Mouse (Mus musculus) forebrain, embryonic 11.5 days (tissue): ENCODE measurements around the gene Rbbp8nl. TPM values are rescaled to one million over a fixed set of nuclear protein-coding genes. Genes with fewer than 3 reads are reported as not detected.

Experiments
- ATAC-seq: fragments of 200-750 bp; cut with Nextera tagmentation; replicated peaks from 2 replicates; pipeline ENCODE4 v1.8.0; 2017; ENCODE audit warnings: moderate TSS enrichment; ENCODE audit not compliant: low FRiP score
- DNase-seq: peaks from one replicate; pipeline ENCODE4 v3.0.0-alpha.2; 2017; ENCODE audit warnings: low spot score
- H3K27ac ChIP-seq: fragments of 300-500 bp; sonication (generic); 2 replicates; pipeline ENCODE4 v1.5.1; 2014; ENCODE audit warnings: low read depth, low read length
- H3K27me3 ChIP-seq: fragments of 300-500 bp; sonication (generic); 2 replicates; pipeline ENCODE4 v1.6.1; 2014; ENCODE audit warnings: mild to moderate bottlenecking, low read length, mixed read lengths; ENCODE audit not compliant: control insufficient read depth, insufficient read depth
- H3K36me3 ChIP-seq: fragments of 300-500 bp; sonication (generic); 2 replicates; pipeline ENCODE4 v1.6.1; 2014; ENCODE audit warnings: mild to moderate bottlenecking, low read length, moderate library complexity, mixed read lengths; ENCODE audit not compliant: control insufficient read depth, insufficient read depth
- H3K4me1 ChIP-seq: fragments of 300-500 bp; sonication (generic); replicated peaks from 2 replicates; pipeline ENCODE4 v1.6.1; 2014; ENCODE audit warnings: low read length, mixed read lengths; ENCODE audit not compliant: control insufficient read depth, insufficient read depth
- H3K4me2 ChIP-seq: fragments of 300-500 bp; sonication (generic); 2 replicates; pipeline ENCODE4 v1.6.1; 2014; ENCODE audit warnings: low read depth, mild to moderate bottlenecking, low read length, moderate library complexity, mixed read lengths; ENCODE audit not compliant: severe bottlenecking
- H3K4me3 ChIP-seq: fragments of 300-500 bp; sonication (generic); 2 replicates; pipeline ENCODE4 v1.5.1; 2014; ENCODE audit warnings: low read depth, low read length
- H3K9ac ChIP-seq: fragments of 300-500 bp; sonication (generic); 2 replicates; pipeline ENCODE4 v1.6.1; 2014; ENCODE audit warnings: low read length
- H3K9me3 ChIP-seq: fragments of 300-500 bp; sonication (generic); 2 replicates; pipeline ENCODE4 v1.6.1; 2016; ENCODE audit warnings: low read length, mixed read lengths; ENCODE audit not compliant: control insufficient read depth
- WGBS: fragments of 180-500 bp; shearing (Covaris S2); extraction: QIAGEN DNeasy Blood & Tissue Kit; methylation state at CpG from one replicate; pipeline ENCODE4 v1.1.7; 2014; 5-methylcytosine and 5-hydroxymethylcytosine counted together
- polyA plus RNA-seq: library from polyadenylated mRNA; unstranded; fragments of >200 nt; fragmentation: Nextera tagmentation; extraction: Ambion mirVana; gene quantifications from 2 replicates; pipeline ENCODE4 v1.2.1, GENCODE M21; 2014

The Rbbp8nl gene
- polyA plus RNA-seq, 1 experiment from 2014 or later: 0.08 TPM

DNA sequence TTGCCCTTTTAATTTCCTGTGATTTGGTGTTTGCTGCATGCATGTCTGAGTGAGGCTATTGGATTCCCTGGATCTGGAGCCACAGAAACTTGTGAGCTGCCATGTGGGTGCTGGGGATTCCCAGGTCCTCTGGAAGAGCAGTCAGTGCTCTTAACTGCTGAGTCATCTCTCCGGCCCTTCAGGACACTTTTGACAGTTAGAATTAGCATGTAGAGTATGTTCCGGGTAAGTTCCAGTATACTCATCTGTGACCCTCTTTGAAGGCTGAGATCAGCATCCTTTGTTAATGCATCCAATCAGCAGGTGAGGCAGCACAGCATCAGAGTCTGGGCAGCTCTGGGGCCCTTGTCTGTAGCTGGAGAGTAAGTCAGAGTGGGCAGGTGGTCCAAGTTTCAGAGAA is 10.6 kb upstream of the Rbbp8nl start:
- Histone ChIP-seq H3K27ac (no peak overlapping the region), H3K9ac (no peak overlapping the region), H3K27me3 (no peaks in the 10 kb centered on the region), H3K4me3 (no peak overlapping the region), H3K4me1 (no peaks in the 10 kb centered on the region), H3K4me2 (no peak overlapping the region), H3K36me3 (no peaks in the 10 kb centered on the region), H3K9me3 (no peaks in the 10 kb centered on the region)
- ATAC-seq: no peak
- DNase-seq: no peak
- WGBS: 85% methylated on average over 2 of the region's 2 CpGs

DNA sequence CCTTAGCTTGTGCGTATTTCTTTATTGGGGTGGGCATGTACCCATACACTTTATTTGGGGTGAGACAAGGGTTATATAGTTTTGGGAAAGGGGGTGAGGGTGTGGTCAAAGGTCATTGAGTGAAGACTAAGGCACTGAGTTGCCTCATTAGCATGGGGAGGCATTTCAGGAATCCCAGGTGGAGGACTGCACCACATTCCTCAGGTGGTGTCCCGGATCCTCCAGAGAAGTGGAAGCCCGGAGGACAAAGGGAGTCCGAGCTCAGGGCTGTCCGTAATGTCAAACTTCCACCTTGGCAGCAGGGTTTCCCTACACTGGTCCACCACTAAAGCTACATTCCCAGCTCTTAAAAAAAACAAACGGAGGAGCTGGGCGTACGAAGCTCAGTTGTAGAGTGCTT is 3.2 kb upstream of the Rbbp8nl start:
- H3K27me3 ChIP-seq: no peaks in the 10 kb centered on the region
- no peak overlapping the region for H3K4me2 ChIP-seq
- no peak overlapping the region for H3K27ac ChIP-seq
- H3K4me3 ChIP-seq: no peak overlapping the region
- no peaks in the 10 kb centered on the region for H3K36me3 ChIP-seq
- H3K9me3 ChIP-seq: no peaks in the 10 kb centered on the region
- no peak overlapping the region for H3K9ac ChIP-seq
- 78% methylated on average over 8 of the region's 8 CpGs for WGBS
- no peaks in the 10 kb centered on the region for H3K4me1 ChIP-seq
- DNase-seq (no peak), ATAC-seq (no peak)

DNA sequence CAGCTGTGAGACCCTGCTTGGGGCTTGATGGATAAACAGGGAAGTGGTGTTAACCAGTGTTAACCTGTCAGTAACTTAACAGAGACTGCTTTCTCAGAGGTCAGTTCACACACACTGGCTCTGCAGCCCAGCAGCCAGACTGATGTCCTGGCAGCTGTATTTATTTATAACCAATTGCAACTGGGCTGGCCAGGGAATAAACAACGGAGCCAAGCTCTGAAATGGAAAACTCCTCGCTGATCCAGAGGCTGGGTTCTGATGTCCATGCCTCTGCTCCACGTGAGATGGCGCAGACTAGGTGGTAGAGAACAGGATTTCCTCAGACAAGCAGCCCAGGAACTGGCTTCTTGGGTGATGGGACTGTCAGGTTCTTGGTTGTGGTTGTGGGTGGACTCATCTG is 2.3 kb upstream of the Rbbp8nl start:
- H3K4me2 ChIP-seq: no peak overlapping the region
- no peak overlapping the region for H3K9ac ChIP-seq
- H3K27ac ChIP-seq: no peak overlapping the region
- no peaks in the 10 kb centered on the region for H3K27me3 ChIP-seq
- no peaks in the 10 kb centered on the region for H3K9me3 ChIP-seq
- 85% methylated on average over 4 of the region's 4 CpGs for WGBS
- no peak for ATAC-seq
- no peaks in the 10 kb centered on the region for H3K4me1 ChIP-seq
- H3K36me3 ChIP-seq: no peaks in the 10 kb centered on the region
- no peak overlapping the region for H3K4me3 ChIP-seq
- DNase-seq: no peak

DNA sequence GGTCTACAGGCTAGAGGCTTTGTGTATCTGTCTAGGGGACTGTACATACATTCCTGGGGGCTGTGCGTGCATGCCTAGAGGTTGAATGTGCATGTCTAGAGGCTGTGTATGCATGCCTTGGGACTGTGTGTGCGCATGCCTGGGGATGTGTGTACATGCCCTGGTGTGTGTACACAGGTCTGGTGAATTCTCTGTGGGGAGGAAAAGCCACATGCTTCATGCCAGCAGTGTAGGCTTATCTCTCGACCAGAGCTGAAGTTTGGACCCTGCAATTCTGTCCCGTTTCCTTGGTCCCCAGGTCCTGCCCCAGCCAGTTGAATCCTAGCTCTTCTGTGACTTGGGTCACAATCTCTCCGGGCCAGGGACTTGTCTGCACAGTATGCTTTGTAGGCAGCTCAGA is 1.9 kb upstream of the Rbbp8nl start:
- WGBS: 77% methylated on average over 5 of the region's 5 CpGs
- H3K4me1 ChIP-seq: no peaks in the 10 kb centered on the region
- H3K9me3 ChIP-seq: no peaks in the 10 kb centered on the region
- no peak for DNase-seq
- H3K4me2 ChIP-seq: no peak overlapping the region
- ATAC-seq: no peak
- no peak overlapping the region for H3K9ac ChIP-seq
- H3K27me3 ChIP-seq: no peaks in the 10 kb centered on the region
- H3K36me3 ChIP-seq: no peaks in the 10 kb centered on the region
- no peak overlapping the region for H3K4me3 ChIP-seq
- no peak overlapping the region for H3K27ac ChIP-seq

DNA sequence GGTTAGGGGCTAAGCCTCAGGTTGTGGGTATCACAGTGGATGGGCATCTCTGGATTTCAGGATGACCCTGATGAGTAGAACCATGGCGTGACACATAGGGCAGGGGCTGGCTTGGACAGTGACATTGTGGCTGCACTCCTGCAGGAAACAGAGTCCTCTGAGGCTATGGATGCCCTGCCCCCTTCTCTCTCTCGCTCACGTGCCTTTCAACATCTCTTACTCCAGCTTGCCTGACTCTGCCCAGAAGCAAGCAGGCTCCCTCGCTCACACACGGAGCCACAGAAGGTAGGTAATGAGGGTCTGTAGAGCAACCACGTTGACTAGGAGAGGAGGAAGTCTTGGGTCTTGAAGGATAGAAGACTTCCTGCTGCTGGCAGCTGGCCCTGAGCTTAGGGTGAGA is 824 bp upstream of the Rbbp8nl start:
- Histone ChIP-seq H3K4me3 (no peak overlapping the region), H3K27ac (no peak overlapping the region), H3K9me3 (no peaks in the 10 kb centered on the region), H3K9ac (no peak overlapping the region), H3K27me3 (no peaks in the 10 kb centered on the region), H3K4me1 (no peaks in the 10 kb centered on the region), H3K36me3 (no peaks in the 10 kb centered on the region), H3K4me2 (no peak overlapping the region)
- DNase-seq: no peak
- WGBS: 70% methylated on average over 6 of the region's 6 CpGs
- ATAC-seq: no peak

DNA sequence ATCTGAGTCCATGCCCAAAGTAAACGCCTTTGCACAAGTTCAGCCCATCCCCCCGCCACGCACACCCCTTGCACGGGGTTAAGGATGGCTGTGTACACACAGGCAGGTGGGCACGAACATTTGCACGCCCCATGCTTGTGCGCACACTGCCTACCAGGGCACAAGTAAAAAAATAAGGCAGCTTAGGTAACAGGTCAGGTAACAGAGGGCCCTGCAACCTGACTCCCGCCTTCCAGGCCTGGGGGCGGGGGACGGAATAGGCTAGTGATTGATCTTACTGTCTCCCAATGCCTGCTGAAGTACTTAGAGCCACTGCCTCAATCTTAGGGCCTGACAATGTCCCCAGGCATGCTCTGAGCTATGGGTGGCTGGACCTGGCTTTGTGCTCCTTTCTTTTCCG is 713 bp downstream of the Rbbp8nl start:
- DNase-seq (no peak), ATAC-seq (no peak)
- H3K4me3 ChIP-seq: no peak overlapping the region
- no peak overlapping the region for H3K9ac ChIP-seq
- H3K27me3 ChIP-seq: no peaks in the 10 kb centered on the region
- H3K27ac ChIP-seq: no peak overlapping the region
- no peaks in the 10 kb centered on the region for H3K9me3 ChIP-seq
- H3K36me3 ChIP-seq: no peaks in the 10 kb centered on the region
- no peaks in the 10 kb centered on the region for H3K4me1 ChIP-seq
- 64% methylated on average over 11 of the region's 11 CpGs for WGBS
- no peak overlapping the region for H3K4me2 ChIP-seq

DNA sequence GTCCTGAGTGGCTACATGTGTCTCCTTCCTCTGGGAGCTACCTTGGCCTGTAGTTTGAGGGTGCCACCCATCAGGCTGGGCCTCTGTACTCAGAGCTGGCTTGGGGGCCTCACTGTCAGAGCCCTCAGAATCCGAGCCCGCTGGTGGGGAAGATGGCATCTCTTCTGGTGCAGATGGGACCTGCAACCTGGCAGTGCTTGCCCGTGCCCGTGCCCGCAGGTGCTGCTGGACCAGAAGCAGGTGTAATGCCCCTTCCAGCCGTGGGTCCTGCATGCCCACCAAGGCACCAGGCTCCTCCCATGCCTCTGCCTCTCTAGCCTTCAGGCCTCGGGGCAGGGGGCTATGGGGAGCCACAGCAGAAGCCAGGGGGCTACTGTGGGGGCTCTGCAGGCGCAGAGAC is 10.4 kb downstream of the Rbbp8nl start:
- Histone ChIP-seq H3K4me3 (no peak overlapping the region), H3K9ac (no peak overlapping the region), H3K27ac (no peak overlapping the region), H3K4me1 (no peaks in the 10 kb centered on the region), H3K36me3 (no peaks in the 10 kb centered on the region), H3K27me3 (peaks cover 1% of the 10 kb centered on the region; the same call in 1 of the 2 replicates), H3K9me3 (no peaks in the 10 kb centered on the region), H3K4me2 (no peak overlapping the region)
- no peak for ATAC-seq
- no peak for DNase-seq
- 83% methylated on average over 8 of the region's 8 CpGs for WGBS

DNA sequence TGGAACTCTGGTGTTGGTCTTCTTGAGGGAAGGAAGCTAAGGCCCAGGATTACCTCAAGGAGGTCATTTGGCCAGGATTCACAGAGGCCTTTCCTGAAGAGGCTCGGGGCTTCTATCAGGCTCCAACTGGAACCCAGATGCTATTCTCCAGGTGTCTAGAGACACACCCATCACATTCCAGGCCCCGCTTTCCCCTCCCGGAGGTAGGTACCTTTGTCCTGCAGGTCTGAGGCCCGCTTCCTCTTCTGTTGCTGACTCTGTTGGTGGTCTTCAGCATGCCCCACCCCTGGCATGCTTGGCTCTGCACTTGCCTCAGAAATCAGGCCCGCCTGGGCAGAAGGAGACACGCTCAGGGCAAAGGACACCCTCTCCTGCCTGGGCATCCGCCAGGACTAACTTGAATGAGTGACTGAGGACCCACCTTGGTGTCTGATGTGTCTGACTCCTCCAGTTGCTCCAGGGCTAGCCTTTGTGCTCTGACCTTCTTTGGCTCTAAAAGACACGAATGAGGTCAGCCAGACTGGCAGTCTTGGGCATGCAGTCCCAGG is 11.8 kb downstream of the Rbbp8nl start:
- DNase-seq (no peak), ATAC-seq (no peak)
- no peak overlapping the region for H3K4me3 ChIP-seq
- WGBS: 69% methylated on average over 8 of the region's 8 CpGs
- H3K27me3 ChIP-seq: peaks cover 2% of the 10 kb centered on the region; the same call in 1 of the 2 replicates
- H3K4me2 ChIP-seq: no peak overlapping the region
- no peaks in the 10 kb centered on the region for H3K9me3 ChIP-seq
- H3K27ac ChIP-seq: no peak overlapping the region
- no peak overlapping the region for H3K9ac ChIP-seq
- no peaks in the 10 kb centered on the region for H3K4me1 ChIP-seq
- no peaks in the 10 kb centered on the region for H3K36me3 ChIP-seq

DNA sequence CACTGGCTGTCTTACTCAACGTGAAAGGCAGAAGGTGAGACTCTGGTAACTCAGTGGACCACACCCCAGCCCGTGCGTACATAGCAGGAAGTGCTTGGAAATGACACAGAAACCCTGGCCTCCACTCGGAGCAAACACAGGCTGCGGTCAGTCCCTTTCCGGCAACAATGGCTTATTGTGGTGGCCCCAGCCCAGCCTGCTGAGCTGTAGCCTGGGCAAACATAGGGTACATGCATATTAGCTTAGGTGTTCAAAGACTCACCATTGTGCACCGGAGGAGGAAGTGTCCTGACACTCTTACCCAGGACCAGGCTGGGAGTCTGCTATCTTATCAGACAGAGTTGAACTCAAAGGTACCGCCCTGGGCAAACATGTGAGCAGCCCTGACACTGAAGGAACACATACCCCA is 12.8 kb downstream of the Rbbp8nl start:
- H3K4me3 ChIP-seq: no peak overlapping the region
- H3K4me1 ChIP-seq: peaks cover 5% of the 10 kb centered on the region
- 76% methylated on average over 8 of the region's 8 CpGs for WGBS
- DNase-seq (no peak), ATAC-seq (no peak)
- no peak overlapping the region for H3K9ac ChIP-seq
- H3K36me3 ChIP-seq: no peaks in the 10 kb centered on the region
- no peak overlapping the region for H3K27ac ChIP-seq
- peaks cover 2% of the 10 kb centered on the region; the same call in 1 of the 2 replicates for H3K27me3 ChIP-seq
- H3K9me3 ChIP-seq: no peaks in the 10 kb centered on the region
- H3K4me2 ChIP-seq: no peak overlapping the region
